Mouse (Mus musculus): ENCODE data around the gene Nup210. TPM values are rescaled to one million over a fixed set of nuclear protein-coding genes. Genes with fewer than 3 reads are reported as not detected.

Gene Nup210
- polyA plus RNA-seq, 1 experiment from 2014 or later, result 2.8 TPM

DNA sequence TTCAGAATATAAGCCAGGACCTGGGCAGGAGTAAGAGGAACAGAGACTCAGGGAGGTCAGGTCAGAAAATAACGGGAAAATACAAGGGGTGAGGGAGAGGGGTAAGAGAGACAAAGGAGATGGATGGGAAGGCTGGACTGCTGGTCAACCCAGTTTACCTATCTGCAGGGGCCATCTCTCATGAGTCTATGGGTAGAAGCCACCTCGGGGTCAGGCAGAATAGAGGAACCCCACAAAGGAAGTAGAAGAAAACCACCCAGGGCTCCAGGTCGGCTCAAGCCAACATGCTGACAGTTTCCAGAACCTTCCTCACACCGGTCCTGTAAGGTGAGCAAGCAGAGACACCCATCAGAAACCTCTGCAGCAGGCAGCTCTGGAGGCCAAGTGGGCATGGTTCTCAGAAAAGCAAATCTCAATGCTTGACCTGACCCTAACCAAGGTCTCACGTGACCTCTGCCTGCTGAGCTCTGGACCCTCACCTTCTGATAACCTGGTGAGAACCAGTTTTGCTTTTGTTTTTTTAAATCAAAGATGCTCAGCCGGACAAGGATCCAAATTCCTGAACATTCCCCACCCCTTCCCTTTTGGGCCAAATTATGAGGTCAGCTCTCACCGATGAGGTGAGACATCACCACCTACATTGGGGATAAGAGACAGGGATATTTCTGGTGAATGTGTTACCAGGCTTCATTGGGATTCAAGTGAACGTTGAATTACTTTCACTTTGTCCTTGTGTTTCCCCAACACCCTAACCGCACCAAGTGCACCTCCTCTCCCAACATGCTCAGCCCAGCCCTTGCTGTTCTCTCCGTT is 5.3 kb downstream of the Nup210 start:
- no peak overlapping the region for H3K4me2 ChIP-seq (replicated peaks; ENCODE audit: low read depth)
- H3K9me3 ChIP-seq (ENCODE audit: control insufficient read depth), result no peaks in the 10 kb centered on the region
- H3K4me1 ChIP-seq (replicated peaks; ENCODE audit: control insufficient read depth, insufficient read depth, low read length), result 0 out of 2 replicates have a peak, but pooled peaks cover 3% of the 10 kb centered on the region
- TF ChIP-seq CTCF (IDR thresholded peaks at IDR 0.05; ENCODE audit: low read depth), result no peak
- H3K9ac ChIP-seq (ENCODE audit: low read depth, low read length), result no peak overlapping the region
- H3K36me3 ChIP-seq (ENCODE audit: control insufficient read depth, insufficient read depth), result no peaks in the 10 kb centered on the region
- no peaks in the 10 kb centered on the region for H3K27me3 ChIP-seq (replicated peaks; ENCODE audit: control insufficient read depth, insufficient read depth, low read length)
- ATAC-seq, result no peak
- H3K27ac ChIP-seq (ENCODE audit: low read depth, low read length), result no peak overlapping the region
- H3K4me3 ChIP-seq (ENCODE audit: low read depth, low read length), result no peak overlapping the region
- WGBS, result 72% methylated on average over 10 of the region's 10 CpGs

DNA sequence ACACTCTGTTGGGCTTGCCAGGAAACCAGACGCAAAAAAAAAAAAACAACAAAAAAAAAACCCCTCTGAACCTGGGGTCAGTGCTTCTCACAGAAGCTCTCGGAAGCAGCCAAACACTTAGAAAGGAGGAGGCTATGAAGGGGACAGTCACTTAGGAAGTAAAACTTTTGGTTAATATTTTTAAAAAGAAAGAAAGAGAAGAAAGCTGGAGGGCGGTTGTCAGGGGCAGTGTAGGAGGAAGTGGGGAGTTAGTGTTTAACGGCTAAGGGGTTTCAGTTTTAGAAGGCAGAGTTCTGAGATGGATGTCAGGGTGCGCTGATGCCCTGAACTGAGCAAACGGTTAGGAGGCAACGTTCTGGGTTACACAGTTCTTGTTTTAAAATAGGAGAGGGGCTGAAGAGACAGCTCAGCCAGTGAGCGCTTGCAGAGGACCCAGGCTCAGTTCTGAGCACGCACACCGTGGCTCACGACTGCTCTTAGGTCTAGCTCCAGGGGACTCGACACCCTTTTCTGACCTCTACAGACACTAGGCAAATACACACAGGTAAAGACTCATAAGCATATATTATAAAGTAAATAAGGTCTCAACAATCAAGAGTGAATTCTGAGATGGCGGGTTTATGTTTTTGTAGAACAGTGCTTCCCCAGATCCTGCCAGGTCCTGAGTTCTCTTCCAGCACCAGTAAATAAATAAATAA is 6.2 kb downstream of the Nup210 start:
- TF ChIP-seq CTCF (IDR thresholded peaks at IDR 0.05; ENCODE audit: low read depth), result no peak
- no peaks in the 10 kb centered on the region for H3K36me3 ChIP-seq (ENCODE audit: control insufficient read depth, insufficient read depth)
- no peak for ATAC-seq
- 72% methylated on average over 13 of the region's 13 CpGs for WGBS
- no peak overlapping the region for H3K4me2 ChIP-seq (replicated peaks; ENCODE audit: low read depth)
- no peak overlapping the region for H3K9ac ChIP-seq (ENCODE audit: low read depth, low read length)
- H3K9me3 ChIP-seq (ENCODE audit: control insufficient read depth), result no peaks in the 10 kb centered on the region
- no peaks in the 10 kb centered on the region for H3K27me3 ChIP-seq (replicated peaks; ENCODE audit: control insufficient read depth, insufficient read depth, low read length)
- H3K4me3 ChIP-seq (ENCODE audit: low read depth, low read length), result no peak overlapping the region
- no peak overlapping the region for H3K27ac ChIP-seq (ENCODE audit: low read depth, low read length)
- H3K4me1 ChIP-seq (replicated peaks; ENCODE audit: control insufficient read depth, insufficient read depth, low read length), result no peaks in the 10 kb centered on the region

DNA sequence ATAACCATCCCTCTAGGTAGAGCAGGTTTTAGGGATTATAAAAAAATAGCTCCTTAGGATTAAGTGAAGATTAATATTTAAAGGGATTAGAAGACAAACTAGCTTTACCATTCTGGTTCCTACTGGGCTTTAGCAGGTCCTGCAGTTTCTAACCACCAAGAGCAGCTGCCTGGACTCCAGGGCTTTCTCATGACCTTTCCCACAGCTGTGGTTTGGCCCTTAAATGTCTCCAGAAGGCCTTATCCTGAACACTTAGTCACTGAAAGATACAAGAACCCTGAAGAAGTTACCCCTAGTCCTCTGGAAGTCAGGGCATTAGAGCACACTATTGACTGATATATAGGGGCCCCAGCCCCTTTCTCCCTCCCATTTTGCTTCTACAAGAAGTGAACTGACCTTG is 7.1 kb downstream of the Nup210 start:
- H3K4me3 ChIP-seq (ENCODE audit: low read depth, low read length), result no peak overlapping the region
- ATAC-seq, result no peak
- H3K9me3 ChIP-seq (ENCODE audit: control insufficient read depth), result no peaks in the 10 kb centered on the region
- H3K9ac ChIP-seq (ENCODE audit: low read depth, low read length), result no peak overlapping the region
- H3K27ac ChIP-seq (ENCODE audit: low read depth, low read length), result no peak overlapping the region
- H3K4me1 ChIP-seq (replicated peaks; ENCODE audit: control insufficient read depth, insufficient read depth, low read length), result no peaks in the 10 kb centered on the region
- no peaks in the 10 kb centered on the region for H3K27me3 ChIP-seq (replicated peaks; ENCODE audit: control insufficient read depth, insufficient read depth, low read length)
- H3K36me3 ChIP-seq (ENCODE audit: control insufficient read depth, insufficient read depth), result no peaks in the 10 kb centered on the region
- H3K4me2 ChIP-seq (replicated peaks; ENCODE audit: low read depth), result no peak overlapping the region
- no peak for TF ChIP-seq CTCF (IDR thresholded peaks at IDR 0.05; ENCODE audit: low read depth)

DNA sequence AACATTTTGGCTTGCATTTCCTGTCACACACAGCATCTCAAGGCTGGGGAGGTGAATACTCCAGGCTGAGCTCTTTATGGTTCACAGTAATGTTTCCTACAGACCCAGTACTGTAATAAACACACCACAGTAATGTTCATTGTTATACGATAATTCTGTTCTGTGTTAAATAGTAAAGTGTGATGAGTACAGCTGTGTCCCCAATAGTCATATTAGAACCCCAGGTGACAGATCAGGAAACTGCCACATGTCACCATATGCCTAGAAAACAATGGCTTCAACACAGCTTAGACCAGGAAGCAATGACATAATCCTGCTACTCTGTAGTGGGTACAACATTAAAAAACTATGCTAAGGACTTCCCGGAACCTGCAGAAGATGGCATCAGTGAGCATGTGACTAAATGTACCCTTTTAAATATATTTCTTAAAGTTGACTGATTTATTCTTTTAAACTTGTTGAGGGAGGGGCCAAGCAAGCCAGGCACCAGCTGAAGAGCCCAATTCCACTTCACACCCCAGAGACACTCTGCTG is 7.6 kb downstream of the Nup210 start:
- 80% methylated on average over 2 of the region's 2 CpGs for WGBS
- no peak for TF ChIP-seq CTCF (IDR thresholded peaks at IDR 0.05; ENCODE audit: low read depth)
- Histone ChIP-seq H3K36me3 (ENCODE audit: control insufficient read depth, insufficient read depth) (no peaks in the 10 kb centered on the region), H3K4me2 (replicated peaks; ENCODE audit: low read depth) (no peak overlapping the region), H3K27me3 (replicated peaks; ENCODE audit: control insufficient read depth, insufficient read depth, low read length) (no peaks in the 10 kb centered on the region), H3K4me1 (replicated peaks; ENCODE audit: control insufficient read depth, insufficient read depth, low read length) (no peaks in the 10 kb centered on the region), H3K9me3 (ENCODE audit: control insufficient read depth) (no peaks in the 10 kb centered on the region), H3K9ac (ENCODE audit: low read depth, low read length) (no peak overlapping the region), H3K4me3 (ENCODE audit: low read depth, low read length) (no peak overlapping the region), H3K27ac (ENCODE audit: low read depth, low read length) (no peak overlapping the region)
- ATAC-seq, result no peak

DNA sequence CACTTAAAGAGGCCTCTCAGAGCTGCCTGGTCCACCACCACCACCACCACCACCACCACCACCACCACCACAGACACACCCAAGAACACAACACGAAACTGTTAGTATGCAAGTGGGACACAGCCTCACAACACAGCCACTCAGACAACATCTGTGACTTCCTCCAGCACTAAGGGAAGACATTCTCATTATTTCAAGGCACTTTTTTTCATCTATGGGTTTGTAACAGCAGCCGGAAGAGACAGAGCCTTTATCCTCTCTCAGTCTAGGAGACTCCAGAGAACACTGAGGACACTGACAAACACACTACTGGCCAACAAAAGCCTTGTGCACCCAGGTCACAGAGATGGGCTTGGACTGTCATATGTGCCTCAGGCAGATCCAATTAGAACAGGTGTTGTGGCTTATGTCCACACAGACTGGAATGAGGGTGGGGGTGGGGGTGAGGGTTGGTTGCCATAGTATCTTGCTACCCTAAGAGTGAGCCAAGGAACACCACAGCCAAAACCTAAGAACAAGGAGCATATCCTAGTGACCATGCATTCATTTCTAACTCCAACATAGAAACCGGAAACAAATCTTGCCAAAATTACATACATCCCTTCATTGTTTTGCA is 8.2 kb downstream of the Nup210 start:
- WGBS, result 82% methylated on average over 3 of the region's 3 CpGs
- H3K9ac ChIP-seq (ENCODE audit: low read depth, low read length), result no peak overlapping the region
- no peaks in the 10 kb centered on the region for H3K36me3 ChIP-seq (ENCODE audit: control insufficient read depth, insufficient read depth)
- H3K4me3 ChIP-seq (ENCODE audit: low read depth, low read length), result no peak overlapping the region
- H3K27ac ChIP-seq (ENCODE audit: low read depth, low read length), result no peak overlapping the region
- H3K9me3 ChIP-seq (ENCODE audit: control insufficient read depth), result no peaks in the 10 kb centered on the region
- H3K4me1 ChIP-seq (replicated peaks; ENCODE audit: control insufficient read depth, insufficient read depth, low read length), result no peaks in the 10 kb centered on the region
- no peak overlapping the region for H3K4me2 ChIP-seq (replicated peaks; ENCODE audit: low read depth)
- H3K27me3 ChIP-seq (replicated peaks; ENCODE audit: control insufficient read depth, insufficient read depth, low read length), result no peaks in the 10 kb centered on the region
- ATAC-seq, result no peak
- TF ChIP-seq CTCF (IDR thresholded peaks at IDR 0.05; ENCODE audit: low read depth), result no peak

Data from intestine, postnatal 0 days (tissue).